Mouse (Mus musculus) erythroblast, adult 5-6 weeks (primary cell): Measurements from ENCODE around the gene Hmx3. TPM values are rescaled to one million over a fixed set of nuclear protein-coding genes. Genes with fewer than 3 reads are reported as not detected.

Source experiments
- ATAC-seq: replicated peaks from 2 replicates; pipeline ENCODE4 v1.8.0; 2016; ENCODE audit warnings: moderate number of reproducible peaks, mild to moderate bottlenecking, moderate TSS enrichment, inconsistent platforms; ENCODE audit not compliant: poor library complexity, low FRiP score, severe bottlenecking
- total RNA-seq, 2 experiments: library from RNA; stranded (forward) in 1 of 2; stranded (reverse) in 1 of 2; fragments of 150-400 nt in 1 of 2; fragments of 200-764, 138-1000 nt in 1 of 2; gene quantifications; 2 replicates each; pipeline versions ENCODE4 v1.2.3 to v1.2.4; 2015 to 2017; ENCODE audit warnings: low replicate concordance in 2 of 2

The Hmx3 gene
- total RNA-seq (2015; ENCODE audit: low replicate concordance): not detected in 2 replicates
- not detected in 2 replicates for total RNA-seq (2017; ENCODE audit: low replicate concordance)

DNA sequence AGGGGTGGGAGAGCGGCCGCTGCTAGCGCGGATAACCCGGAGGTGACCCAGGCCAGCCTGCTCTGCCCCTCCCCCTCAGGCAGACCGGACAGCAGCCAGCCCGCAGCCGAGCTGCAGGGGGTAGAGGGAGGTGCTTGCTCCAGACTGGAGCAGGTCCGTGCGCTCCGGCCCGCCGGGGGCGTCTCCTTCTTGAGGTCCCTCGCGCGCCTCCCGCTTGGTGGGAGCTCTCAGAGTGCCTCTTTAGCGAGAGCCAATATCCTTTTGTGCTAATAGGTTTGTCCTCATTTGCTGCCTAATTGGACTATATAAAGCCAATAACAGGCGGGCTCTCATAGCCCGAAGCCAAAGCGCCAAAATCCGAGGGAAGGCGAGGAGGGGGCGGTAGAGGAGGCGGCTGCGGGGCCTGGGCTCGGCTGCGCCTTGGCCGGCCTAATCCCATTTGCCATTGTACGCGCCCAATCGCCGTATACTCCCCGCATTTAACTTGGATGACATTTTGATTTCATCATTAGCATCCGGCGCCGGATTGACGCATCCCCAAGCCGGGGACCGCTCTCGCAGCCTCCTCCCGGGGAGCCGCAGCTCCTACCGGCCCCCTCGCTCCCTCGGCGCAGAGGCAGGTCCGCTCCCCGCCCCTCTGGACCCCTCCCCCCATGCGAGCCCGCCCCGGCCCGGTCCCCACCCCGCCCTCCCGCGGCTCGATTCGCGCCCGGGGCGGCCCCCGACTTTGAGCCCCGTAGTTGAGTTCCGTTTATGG lies at the start of gene Hmx3:
Gene Hmx3 (plus strand): TSS at position 753 of the 757 bp plus-strand sequence.
- ATAC-seq: no peak

DNA sequence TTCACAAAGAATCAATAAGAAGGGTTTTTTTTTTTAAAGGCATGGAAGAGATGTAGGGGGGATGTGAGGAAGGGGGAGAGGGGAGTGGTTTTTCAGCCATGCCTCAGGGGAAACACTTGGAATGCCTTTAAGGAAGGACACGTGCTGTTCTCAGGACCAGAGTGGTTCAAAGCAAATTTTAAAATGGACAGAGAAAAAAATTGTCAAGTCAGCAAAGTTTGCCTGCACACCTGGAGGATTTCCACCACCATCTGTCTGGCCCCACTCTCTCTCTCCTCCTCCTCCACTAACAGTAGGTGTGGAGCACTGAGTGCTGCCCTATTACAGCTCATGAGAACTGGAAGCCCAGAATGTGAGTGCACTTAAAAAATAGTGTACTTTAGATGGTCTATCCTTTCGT lies 38.9 kb upstream of the Hmx3 start:
- ATAC-seq: no peak

DNA sequence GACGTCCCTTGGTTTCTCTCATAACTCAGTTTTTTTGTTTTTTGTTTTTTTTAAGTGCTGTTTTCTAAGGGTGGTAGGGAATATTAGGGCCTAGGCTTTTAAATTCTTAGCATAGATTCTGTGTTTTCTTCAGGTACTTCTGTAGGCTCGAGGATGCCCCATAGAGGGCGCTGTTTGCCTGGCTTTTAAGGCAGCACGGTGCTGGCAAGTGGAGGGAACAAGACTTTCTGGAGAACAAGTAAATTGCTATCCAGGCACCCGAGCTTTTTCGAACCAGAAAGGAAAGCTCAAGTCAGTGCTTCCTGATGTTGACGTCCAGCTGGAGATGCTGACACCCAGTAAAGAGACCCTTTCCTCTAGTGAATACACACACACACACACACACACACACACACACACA lies 2.7 kb upstream of the Hmx3 start:
- ATAC-seq: 0 out of 2 replicates have a peak, but pooled peaks have one; percentile 64

DNA sequence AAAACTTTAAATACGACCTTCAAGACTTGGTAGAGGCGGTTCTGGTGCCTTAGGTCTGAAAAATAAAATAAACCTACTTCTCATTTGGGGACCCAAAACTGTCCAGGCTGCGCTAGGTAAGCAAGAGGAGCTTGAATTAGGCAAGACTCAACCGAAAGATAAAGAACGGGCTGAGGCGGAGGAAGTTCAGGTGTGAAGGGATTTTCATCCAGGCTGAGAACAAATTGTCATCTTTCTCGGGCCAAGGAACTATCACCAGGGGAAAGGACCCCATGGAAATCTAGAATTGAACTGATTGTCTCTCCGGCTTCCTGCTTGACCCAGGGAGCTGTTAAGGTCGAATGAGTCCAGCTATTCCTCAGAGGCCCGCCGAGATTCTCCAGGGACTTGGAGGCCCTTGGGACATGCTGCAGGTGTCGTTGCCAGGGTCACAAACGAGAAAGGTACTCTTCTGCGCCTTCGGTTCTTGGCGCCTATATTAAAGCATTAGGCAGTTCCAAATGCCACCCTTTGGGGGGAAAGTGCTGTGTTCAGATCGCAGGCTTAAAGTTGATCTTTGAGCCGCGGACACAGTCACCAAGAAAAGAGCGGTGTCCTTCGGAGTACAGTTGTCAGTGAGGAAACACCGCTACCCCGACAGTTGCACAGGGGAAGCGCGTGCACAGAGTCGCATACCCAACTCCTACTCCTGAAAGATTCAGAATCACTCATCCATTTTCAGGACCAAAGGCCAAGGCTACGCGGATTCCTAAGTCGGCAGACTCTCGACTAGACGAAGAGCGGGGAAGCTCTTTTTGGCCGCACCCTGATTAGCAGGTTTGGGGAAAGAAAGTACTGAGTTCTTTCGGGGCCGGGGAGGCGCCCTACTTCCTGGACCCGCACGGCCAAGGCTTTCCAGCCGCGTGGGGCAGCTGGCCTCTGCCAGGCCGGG lies 1.2 kb upstream of the Hmx3 start:
- ATAC-seq: no peak

DNA sequence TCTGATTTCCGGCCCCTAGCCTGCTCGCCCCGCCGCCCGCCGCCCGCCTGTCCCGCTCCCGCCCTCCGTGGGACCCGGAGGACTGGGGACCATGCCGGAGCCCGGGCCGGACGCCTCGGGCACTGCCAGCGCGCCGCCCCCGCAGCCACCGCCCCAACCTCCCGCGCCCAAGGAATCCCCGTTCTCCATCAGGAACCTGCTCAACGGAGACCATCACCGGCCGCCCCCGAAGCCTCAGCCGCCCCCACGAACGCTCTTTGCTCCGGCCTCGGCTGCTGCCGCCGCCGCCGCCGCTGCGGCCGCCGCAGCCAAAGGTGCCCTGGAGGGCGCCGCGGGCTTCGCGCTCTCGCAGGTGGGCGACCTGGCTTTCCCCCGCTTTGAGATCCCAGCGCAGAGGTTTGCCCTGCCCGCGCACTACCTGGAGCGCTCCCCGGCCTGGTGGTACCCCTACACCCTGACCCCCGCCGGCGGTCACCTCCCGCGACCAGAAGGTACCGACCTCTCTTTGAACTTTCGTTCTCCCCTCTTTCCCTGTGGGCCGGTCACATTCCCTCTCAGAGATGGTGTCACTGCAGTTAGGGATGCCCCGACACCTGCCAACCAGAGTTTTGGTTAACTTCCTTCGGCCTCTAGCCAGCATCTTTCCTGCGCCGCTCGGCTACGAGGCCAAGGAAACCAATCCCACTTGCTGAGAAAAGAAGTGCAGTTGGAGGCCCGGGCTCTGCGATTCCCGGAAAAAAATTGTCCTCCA lies 380 bp downstream of the Hmx3 start:
- ATAC-seq: no peak

DNA sequence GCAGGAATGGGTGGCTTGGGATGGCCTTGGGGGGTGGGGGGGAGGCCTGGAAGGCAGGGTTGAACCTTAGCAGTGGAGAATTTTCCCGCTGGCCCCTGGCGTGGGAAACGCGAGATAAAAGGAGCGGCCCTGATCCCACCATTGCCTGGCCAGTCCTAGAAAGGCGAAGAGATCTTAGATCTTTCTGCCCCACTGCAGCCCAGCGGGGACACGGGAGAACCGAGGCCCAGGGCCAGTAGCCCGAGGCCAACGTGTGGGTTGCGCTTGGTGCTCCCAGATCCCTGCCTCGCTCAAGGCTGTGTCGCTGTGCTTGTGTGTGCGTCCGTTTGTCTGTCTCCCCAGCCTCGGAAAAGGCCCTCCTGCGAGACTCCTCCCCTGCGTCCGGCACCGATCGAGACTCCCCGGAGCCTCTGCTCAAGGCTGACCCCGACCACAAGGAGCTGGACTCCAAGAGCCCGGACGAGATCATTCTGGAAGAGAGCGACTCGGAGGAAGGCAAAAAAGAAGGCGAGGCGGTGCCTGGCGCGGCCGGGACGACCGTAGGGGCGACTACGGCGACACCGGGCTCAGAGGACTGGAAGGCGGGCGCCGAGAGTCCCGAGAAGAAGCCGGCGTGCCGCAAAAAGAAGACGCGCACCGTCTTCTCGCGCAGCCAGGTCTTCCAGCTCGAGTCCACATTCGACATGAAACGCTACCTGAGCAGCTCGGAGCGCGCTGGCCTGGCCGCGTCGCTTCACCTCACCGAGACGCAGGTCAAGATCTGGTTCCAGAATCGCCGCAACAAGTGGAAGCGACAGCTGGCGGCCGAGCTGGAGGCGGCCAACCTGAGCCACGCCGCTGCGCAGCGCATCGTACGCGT lies 1.2 kb downstream of the Hmx3 start:
- ATAC-seq: no peak

DNA sequence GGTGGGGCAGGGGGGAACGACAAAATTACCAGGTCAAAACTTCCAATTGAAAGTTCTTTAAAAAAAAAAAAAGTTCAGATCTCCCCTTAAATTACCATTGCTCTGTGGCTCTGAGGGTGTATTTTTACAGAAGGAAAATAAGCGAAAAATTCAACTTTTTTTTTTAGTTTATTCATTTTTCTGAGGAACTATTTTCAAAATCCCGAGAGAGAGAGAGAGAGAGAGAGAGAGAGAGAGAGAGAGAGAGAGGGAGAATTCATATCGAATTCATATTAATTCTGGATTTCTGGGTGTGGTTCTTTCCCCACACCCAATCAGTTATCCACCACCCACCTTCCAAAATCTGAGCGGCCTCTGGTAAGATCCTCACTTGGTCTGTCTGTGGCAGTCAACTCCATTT lies 2.2 kb downstream of the Hmx3 start:
- ATAC-seq: no peak

DNA sequence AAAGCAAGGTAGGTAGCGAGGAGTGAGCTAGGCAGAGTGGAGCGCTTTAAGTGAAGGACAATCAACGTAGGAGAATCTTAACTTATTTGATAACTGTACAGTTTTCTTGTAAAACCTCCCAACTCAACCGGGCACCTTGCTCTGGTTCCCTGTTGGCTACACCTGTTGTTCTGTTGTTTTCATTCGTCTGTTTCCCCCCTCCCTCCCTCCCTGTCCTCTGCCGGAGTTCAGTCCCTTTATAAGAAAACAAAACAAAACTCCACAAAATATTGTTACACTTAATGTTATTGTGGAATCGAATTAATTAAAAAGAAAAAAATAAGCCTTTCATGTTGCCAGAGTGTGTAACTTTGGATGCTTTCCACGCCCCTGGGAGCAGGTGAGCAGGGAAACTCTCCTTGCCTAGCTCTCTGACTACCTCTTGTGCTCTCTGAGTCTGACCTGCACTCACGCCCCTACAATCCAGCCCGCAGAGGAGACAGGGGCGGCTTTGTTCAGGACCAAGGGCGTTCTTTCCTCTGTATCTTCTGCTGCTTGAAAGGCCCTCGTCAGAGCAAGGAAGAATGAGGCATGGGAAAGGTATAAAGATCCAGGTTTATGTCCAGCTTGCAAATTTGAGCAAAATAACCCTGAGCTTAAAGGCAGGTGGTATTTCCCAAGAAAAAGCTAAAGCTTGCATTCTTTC lies 3.2 kb downstream of the Hmx3 start:
- no peak for ATAC-seq

DNA sequence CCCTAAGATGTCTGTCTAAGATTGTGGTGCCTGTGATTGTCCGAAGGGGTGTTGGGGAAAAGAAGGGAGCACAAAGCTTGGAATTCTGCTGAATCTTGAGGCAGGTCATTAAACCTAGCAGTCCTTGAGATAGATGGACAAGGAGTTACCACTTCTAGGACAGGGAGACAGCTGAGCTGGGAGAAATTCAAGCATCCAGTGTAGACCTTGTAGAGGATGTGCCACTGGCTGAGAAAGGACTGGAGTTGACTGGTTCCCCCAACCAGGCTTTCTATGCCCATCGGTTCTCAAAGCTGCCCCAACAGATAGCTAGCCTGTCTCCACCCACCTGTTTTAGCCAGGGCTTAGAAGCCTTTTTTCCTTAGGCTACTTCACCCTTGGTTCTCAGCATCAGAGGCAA lies 3.8 kb downstream of the Hmx3 start:
- ATAC-seq: no peak

DNA sequence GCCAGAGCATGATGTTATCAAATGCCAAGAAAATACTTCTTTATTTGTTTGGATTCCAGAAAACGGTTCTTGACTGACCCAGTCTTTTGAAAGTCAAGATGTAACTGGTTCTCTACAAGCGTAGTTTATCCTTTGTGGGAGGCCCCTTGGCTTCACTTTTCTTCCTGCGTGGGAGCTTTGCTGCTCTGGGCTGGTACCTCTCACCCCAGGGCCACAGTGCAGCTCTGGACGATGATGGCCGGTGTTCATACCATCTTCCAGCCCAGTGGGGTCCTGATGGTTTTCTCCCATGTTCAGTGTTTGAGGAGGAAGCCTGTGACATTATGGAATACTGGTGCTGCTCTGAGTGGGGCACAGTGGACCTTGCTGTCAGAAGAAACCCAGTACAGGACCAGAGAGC lies 4.8 kb downstream of the Hmx3 start:
- ATAC-seq: no peak

DNA sequence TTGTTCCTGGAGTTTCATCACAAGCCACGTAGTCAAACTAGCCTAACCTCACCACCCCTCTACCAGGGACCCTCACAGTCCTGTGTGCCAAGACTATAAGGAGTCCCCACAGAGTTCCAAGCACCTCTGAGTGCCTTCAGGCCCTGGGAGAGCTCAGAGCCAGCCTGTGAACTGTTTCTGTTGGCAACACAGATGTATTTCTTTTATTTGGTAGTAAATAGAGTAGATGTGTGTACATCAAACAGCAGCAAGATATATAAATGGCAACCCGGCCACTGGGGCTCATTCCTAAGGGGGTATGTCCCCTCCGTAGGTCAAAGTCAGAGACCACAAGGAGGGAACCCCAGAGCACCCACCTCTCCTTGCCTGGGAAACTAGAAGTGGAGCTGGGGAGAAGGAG lies 5.8 kb downstream of the Hmx3 start, which contains the start of gene Hmx2:
Gene Hmx2 (plus strand): TSS at position 301 of the 400 bp plus-strand sequence.
- no peak for ATAC-seq

DNA sequence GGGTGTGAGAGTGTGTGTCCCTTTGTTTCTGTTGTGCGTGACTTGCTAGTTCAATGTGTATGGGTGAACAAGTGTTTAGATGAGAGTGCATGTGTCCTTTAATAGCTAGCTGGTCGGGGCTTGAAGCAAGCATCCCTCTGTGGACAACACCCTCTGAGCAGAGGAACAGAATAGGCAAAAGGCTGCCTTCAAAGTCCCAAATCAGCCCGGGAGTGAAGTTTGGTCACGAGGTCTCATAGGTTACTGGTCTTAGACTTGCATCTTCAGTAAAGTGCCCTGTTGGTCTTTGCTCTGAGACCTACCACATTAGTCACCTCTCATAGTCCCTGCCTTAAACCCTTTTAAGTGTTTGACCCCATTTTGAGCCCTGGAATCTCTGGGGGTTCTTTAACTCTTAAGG lies 8.8 kb downstream of the Hmx3 start:
- ATAC-seq: no peak

DNA sequence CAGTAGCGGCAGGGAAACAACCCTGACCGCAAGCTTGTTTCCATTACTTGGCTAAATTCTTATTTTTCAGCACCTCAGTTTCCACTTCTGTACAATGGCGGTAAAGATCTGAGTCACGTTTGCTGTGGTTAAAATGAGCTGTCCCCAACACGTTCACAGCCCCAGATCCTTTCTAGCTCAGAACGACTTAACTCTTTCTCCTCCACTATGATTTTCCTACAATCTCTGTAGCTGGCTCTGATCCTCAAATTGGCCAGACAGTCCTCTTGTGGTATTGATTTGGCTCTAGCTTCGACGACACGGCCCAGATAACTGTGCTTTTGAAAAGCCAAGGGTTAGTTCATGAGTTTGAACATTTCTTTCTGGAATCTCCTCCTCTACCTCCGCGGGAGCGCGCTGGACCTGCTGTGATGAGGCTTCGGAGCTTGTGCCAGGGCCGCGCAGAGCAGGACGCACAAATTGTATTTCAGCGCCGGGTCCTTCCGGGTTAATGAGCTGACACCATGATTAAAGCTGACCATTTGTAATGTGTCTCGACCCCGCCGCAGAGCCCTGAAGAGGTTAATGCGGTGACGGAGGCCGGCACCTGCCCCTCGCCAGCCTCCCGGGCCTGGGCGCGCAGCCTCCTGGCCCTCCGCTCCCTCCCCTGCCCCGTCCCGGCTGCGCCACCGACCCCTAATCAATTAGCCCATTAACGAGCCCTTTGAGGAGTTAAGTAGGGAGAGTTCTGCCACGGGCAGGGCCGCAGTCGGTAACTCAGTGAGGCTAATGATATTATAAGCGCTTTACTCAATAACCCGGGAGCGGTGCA lies 9.5 kb downstream of the Hmx3 start:
- ATAC-seq: no peak

DNA sequence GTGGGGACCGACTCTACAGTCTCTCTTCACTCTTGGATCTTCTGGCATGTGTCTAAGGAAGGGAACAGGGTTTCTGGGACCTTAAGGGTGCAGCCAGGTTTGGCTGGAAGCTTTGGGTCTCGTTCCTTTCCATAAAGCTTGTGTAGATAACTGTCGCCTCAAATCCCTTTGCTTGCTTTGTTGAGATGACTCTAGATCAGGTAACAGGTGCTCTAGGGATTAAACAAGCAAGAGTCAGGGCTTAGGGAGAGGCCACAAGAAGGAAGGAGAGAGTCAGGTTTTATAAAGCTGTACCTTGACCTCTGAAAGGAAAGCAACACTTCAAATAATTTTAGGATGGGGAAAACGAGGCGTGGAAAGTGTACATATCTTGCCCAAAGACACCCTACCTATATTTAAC lies 10.1 kb downstream of the Hmx3 start:
- ATAC-seq: no peak

DNA sequence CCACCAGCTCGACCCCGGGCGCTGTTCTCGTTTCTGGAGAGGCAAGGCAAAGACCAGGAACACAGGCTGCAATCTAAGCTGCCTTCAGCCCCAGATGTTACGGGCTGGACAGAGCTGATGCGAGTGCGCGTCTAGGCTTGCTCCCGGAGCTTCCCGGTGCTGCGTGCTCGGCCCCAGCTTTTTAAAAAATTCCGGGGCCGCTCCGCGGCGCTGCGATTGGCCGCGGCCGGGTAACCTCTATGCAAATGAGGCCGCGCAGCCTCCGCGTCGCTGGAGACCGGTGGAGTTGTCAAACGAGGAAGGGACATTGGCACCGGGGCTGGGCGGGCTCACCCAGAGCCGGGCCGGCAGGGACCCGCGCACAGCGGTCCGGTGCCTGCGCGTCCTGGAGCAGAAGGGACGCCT lies 11.1 kb downstream of the Hmx3 start:
- ATAC-seq: no peak

DNA sequence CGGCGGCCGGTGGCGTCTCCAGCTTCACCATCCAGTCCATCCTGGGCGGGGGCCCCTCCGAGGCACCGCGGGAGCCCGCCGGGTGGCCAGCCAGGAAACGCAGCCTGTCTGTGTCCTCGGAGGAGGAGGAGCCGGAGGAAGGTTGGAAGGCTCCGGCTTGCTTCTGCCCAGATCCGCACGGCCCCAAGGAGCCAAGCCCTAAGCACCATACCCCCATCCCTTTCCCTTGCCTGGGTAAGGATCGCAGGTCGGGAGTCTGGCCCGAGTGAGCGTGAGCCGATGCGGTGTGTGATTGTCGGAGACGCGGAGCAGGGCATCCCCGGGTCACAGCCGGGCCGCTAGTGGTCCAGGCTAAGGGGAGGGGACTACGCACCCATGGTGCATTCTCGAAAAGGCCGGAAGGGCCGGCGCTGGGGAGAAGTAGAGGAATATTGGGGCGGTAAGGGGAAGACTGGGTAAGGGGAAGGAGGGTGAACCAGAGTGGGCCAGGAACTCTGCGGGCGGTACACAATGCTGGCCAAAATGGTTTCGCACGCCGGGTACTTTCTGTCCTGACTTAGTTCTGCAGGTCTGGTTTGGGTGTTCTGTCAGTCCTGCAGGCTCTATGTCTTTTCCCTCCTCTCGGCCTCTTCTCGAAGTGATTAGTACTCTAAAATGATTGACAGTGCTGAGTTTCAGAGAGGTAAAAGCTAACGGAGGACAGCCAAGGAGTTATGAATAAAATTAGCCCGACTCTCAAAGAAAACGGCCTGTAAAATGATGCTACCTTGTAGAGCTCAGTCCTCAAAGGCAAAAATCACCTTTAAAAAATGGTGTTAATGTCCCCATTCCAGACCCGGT lies 11.9 kb downstream of the Hmx3 start:
- no peak for ATAC-seq
